Comparison of ENCODE assay signal across 8 mouse cellular contexts in the genomic region with DNA sequence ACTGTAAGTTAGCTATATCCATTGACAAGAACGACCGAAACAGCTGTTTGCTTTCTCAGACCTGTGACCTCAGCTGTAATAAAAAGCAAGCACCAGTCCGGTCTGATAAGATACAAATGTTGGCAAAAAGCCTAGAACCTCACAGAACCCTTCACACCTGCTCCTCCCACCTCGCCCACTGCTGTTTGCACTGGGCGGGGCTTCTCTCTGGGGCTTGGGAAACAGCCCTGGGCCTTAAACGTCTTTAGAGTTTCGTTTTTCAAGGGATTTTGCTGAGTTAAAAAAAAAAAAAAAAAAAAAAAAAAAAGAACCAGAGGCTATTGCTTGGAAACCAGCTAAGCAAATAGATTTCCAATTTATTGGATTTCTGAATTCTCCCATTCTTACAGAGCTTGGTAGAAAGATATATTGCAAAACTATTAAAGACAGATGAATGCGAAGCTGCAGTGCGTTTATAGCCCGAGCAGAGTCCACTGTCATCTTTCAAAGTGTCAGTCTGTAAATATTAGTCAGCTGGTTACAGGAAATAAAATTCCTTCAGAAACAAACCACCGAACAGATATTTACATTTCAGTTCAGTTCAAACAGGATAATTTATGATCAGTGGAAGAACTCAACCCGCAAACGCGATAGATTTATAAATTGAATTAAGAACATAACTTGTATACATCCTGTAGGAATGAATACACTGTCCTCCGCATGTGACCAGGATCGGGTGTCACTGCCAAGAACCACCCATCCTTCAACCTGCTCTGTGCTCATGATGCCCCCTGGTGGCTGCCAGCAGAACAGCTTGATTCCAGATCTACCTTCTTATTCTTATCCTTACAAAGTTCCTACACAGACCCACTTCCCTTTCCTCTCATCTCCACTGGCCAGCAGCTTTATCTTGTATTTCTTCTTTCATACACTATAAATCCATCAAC. TPM values are rescaled to one million over a fixed set of nuclear protein-coding genes. Genes with fewer than 3 reads are reported as not detected.
DNase-seq lines count a peak whose midpoint lies in the region; ATAC-seq lines count a peak whose summit lies in the region.

No protein-coding gene starts in this region.

- H3K4me1 ChIP-seq in intestine, embryonic 15.5 days (replicated peaks), result peaks cover 10% of the 10 kb centered on the region; the same call in 1 of the 2 replicates

- H3K9ac ChIP-seq in intestine, embryonic 15.5 days, result no peak overlapping the region

- H3K27me3 ChIP-seq in intestine, embryonic 15.5 days (replicated peaks), result no peaks in the 10 kb centered on the region

- WGBS in intestine, embryonic 15.5 days, result 5% methylated on average over 16 of the region's 16 CpGs

- H3K36me3 ChIP-seq in intestine, embryonic 15.5 days, result no peaks in the 10 kb centered on the region

- peak overlapping the region; percentile 43 for H3K4me2 ChIP-seq in intestine, embryonic 15.5 days (replicated peaks)

- DNase-seq in adrenal gland, adult 8-10 months, result peak; percentile 77
- DNase-seq in embryo, embryonic 9.5 days (ENCODE audit: extremely low spot score), result peak; percentile 79
- peak; percentile 76 to 84 for DNase-seq in gastrocnemius, postnatal 36 days
- DNase-seq in left cerebral cortex, postnatal 25 days (ENCODE audit: low spot score in 2 of 2), result peak; percentile 84 to 92
- peak; percentile 83 for DNase-seq in mesoderm, embryonic 11.5 days (ENCODE audit: low read depth, low spot score)
- DNase-seq in right cerebral cortex, postnatal 25 days, result peak; percentile 84
- peak; percentile 74 to 88 for DNase-seq in urinary bladder, postnatal 36 days (ENCODE audit: low spot score in 2 of 2)

- H3K27ac ChIP-seq in intestine, embryonic 15.5 days, result no peak overlapping the region

- peak overlapping the region; percentile 10; the same call in 1 of the 2 replicates for H3K4me3 ChIP-seq in intestine, embryonic 15.5 days (replicated peaks)

- ATAC-seq in intestine, embryonic 15.5 days, result peak; percentile 92

- H3K9me3 ChIP-seq in intestine, embryonic 15.5 days, result no peaks in the 10 kb centered on the region

- intact Hi-C loops in gastrocnemius, postnatal 36 days (cut with DNase I), result loop anchor here (1.0 kb wide), 1 partner anchor 190 kb away; no protein-coding TSS in a partner anchor
- intact Hi-C loops in left cerebral cortex, postnatal 25 days (cut with DNase I), result loop anchor here (1.0 to 10.0 kb wide), 2 partner anchors 190 to 650 kb away; no protein-coding TSS in a partner anchor

RNA-seq across cellular contexts. Expression of gene Mansc1, which starts 17.3 kb away (rescaled TPM):
- total RNA-seq in adrenal gland, adult 8-10 months (2022), result 10 to 100 TPM in 1 of 4 experiments, 1 to 10 TPM in 3; 5.4 to 10.2 (median 7.8) TPM
- 1 to 10 TPM in 1 of 2 experiments, under 1 TPM in 1; 0.96 to 1.1 TPM for total RNA-seq in gastrocnemius, postnatal 36 days (2021)
- 6.4 and 6.9 TPM in 2 replicates for polyA plus RNA-seq in intestine, embryonic 15.5 days (2015; fragmentation: Nextera tagmentation; extraction: Ambion mirVana)
- 10 to 100 TPM in 1 of 2 experiments, 1 to 10 TPM in 1; 9.9 to 10.0 TPM for total RNA-seq in left cerebral cortex, postnatal 25 days (2021)

RNA-seq across cellular contexts. Expression of gene Borcs5, which starts 24.3 kb away (rescaled TPM):
- 10 to 100 TPM; 18.4 to 25.8 (median 23.1) TPM for total RNA-seq in adrenal gland, adult 8-10 months (2022)
- total RNA-seq in gastrocnemius, postnatal 36 days (2021), result 10 to 100 TPM; 13.0 to 15.9 TPM
- polyA plus RNA-seq in intestine, embryonic 15.5 days (2015; fragmentation: Nextera tagmentation; extraction: Ambion mirVana), result 15.4 and 16.8 TPM in 2 replicates
- total RNA-seq in left cerebral cortex, postnatal 25 days (2021), result 10 to 100 TPM; 32.1 to 36.1 TPM

RNA-seq across cellular contexts. Expression of gene Lrp6, which starts 48.2 kb away (rescaled TPM):
- total RNA-seq in adrenal gland, adult 8-10 months (2022), result 10 to 100 TPM; 74.7 to 92.6 (median 89.5) TPM
- total RNA-seq in gastrocnemius, postnatal 36 days (2021), result 10 to 100 TPM; 36.1 to 41.5 TPM
- polyA plus RNA-seq in intestine, embryonic 15.5 days (2015; fragmentation: Nextera tagmentation; extraction: Ambion mirVana), result 25.4 and 25.5 TPM in 2 replicates
- 10 to 100 TPM; 45.9 to 47.0 TPM for total RNA-seq in left cerebral cortex, postnatal 25 days (2021)
